Mouse (Mus musculus): ENCODE data around the gene Prkce.

The Prkce gene

GRCm38 (mm10) chr17:86302861-86303331, 135.3 kb downstream of the Prkce start:
- DNase-seq: peak; percentile 57 to 77

- DNase-seq: no peak
Observed at GRCm38 (mm10) chr17:86303401-86304243, 136.0 kb downstream of the Prkce start.

GRCm38 (mm10) chr17:86304923-86305630, 137.5 kb downstream of the Prkce start:
- no peak for DNase-seq

- no peak for DNase-seq
Observed at GRCm38 (mm10) chr17:86306161-86306560, 138.6 kb downstream of the Prkce start.

GRCm38 (mm10) chr17:86313413-86314139, 146.0 kb downstream of the Prkce start:
- DNase-seq: peak; percentile 78 to 91

GRCm38 (mm10) chr17:86315874-86316273, 148.3 kb downstream of the Prkce start:
- no peak for DNase-seq

- no peak for DNase-seq
Observed at GRCm38 (mm10) chr17:86316771-86317170, 149.2 kb downstream of the Prkce start.

GRCm38 (mm10) chr17:86317197-86317596, 149.6 kb downstream of the Prkce start:
- no peak for DNase-seq

- DNase-seq: no peak
Observed at GRCm38 (mm10) chr17:86319967-86320602, 152.5 kb downstream of the Prkce start.

- no peak for DNase-seq
Observed at GRCm38 (mm10) chr17:86322840-86323239, 155.3 kb downstream of the Prkce start.

GRCm38 (mm10) chr17:86323310-86323709, 155.7 kb downstream of the Prkce start:
- no peak for DNase-seq

GRCm38 (mm10) chr17:86323909-86324686, 156.5 kb downstream of the Prkce start:
- no peak for DNase-seq

- DNase-seq: peak in 1 of 2 experiments; percentile 45
Observed at GRCm38 (mm10) chr17:86324756-86325155, 157.2 kb downstream of the Prkce start.

- DNase-seq: no peak
Observed at GRCm38 (mm10) chr17:86325317-86325716, 157.7 kb downstream of the Prkce start.

GRCm38 (mm10) chr17:86327958-86328357, 160.4 kb downstream of the Prkce start:
- no peak for DNase-seq

- no peak for DNase-seq
Observed at GRCm38 (mm10) chr17:86329273-86330075, 161.9 kb downstream of the Prkce start.

- no peak for DNase-seq
Observed at GRCm38 (mm10) chr17:86330076-86330955, 162.7 kb downstream of the Prkce start.

GRCm38 (mm10) chr17:86331835-86332234, 164.2 kb downstream of the Prkce start:
- no peak for DNase-seq

- DNase-seq: peak; percentile 37 to 60
Observed at GRCm38 (mm10) chr17:86334990-86335389, 167.4 kb downstream of the Prkce start.

- DNase-seq: peak; percentile 53 to 65
Observed at GRCm38 (mm10) chr17:86336652-86337073, 169.1 kb downstream of the Prkce start.
